ENCODE assay signal across 9 mouse cellular contexts in the genomic region with DNA sequence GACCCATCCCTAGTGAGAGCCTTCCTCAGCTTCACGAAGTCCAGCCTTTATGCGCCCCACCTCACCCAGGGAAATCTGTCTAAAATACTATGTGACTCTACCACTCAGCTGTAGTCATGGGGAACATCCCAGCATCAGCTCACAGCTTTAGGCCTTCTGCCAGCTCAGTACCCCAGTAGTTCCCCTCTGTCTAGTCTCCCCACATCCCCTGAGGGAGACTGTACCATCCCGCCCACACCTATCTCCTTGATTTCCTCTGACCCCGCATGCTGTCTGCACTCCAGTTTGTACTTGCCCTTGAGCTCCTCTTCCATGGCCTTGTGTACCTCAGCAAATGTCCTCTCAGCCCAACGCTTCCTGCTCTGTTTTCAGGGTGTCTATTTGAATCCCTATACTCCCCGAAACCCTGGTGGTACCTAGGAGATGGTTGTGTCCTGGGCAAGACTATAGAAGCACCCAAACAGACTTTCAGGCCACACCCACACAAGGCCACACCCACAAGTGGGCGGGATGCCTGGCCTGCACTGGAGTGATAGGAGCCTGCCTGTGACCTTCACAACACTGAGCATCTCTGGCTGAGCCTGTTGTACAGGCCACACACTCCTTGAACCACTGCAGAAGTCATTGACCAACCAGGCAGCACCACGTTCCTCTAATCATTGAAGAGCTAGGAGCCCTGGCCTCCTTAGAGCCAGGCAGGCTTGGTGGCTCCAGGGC. TPM values are rescaled to one million over a fixed set of nuclear protein-coding genes. Genes with fewer than 3 reads are reported as not detected.
A peak's percentile ranks its signal among the peaks of the same experiment; 100 is the strongest.
DNase-seq lines count a peak whose midpoint lies in the region; ATAC-seq lines count a peak whose summit lies in the region.
"Had no signal": no experiment of that assay in that cellular context is flagged by ENCODE, and none has a peak within 500 bp of the region (broad histone marks: within the 10 kb centered on the region; RNA-seq: fewer than 3 reads in every experiment).

No protein-coding gene starts in this region.

- no peak overlapping the region for H3K4me3 ChIP-seq in lung, embryonic 15.5 days

- WGBS in lung, embryonic 15.5 days: 65% methylated on average over 8 of the region's 8 CpGs

- no peak for DNase-seq in lung, postnatal 25 days (ENCODE audit: low spot score)
- DNase-seq in adrenal gland, adult 8-10 months: peak; percentile 69
- DNase-seq in spleen, postnatal 4 days (ENCODE audit: low spot score in 2 of 2): peak; percentile 92 to 95
- no peak for DNase-seq in cerebellum, adult 11 months
- DNase-seq in MN1 (ENCODE audit: low spot score): no peak

- no peaks in the 10 kb centered on the region for H3K4me1 ChIP-seq in lung, embryonic 15.5 days

- H3K9me3 ChIP-seq in lung, embryonic 15.5 days: no peaks in the 10 kb centered on the region

- H3K27me3 ChIP-seq in lung, embryonic 15.5 days: no peaks in the 10 kb centered on the region

- no peak overlapping the region for H3K4me2 ChIP-seq in lung, embryonic 15.5 days

- no peaks in the 10 kb centered on the region for H3K36me3 ChIP-seq in lung, embryonic 15.5 days

- H3K27ac ChIP-seq in lung, embryonic 15.5 days: no peak overlapping the region

- ATAC-seq in lung, embryonic 15.5 days (ENCODE audit: borderline replicate concordance, extremely low read depth, low FRiP score, low TSS enrichment): peak; percentile 35; the same call in 1 of the 2 replicates
- ATAC-seq in hematopoietic stem cell, adult 5-6 weeks (replicated peaks in 1 of 2; ENCODE audit: insufficient read depth in 1 of 2, low FRiP score in 2 of 2, low TSS enrichment in 1 of 2, low read depth in 1 of 2, poor library complexity in 2 of 2, severe bottlenecking in 2 of 2): peak; percentile 49 to 56; a peak in 2 of 4 replicates
- no peak for ATAC-seq in inflammation-experienced regulatory T-cells, adult 6 months

- no peak overlapping the region for H3K9ac ChIP-seq in lung, embryonic 15.5 days

RNA-seq across cellular contexts. Expression of gene Serinc2, which starts 26.4 kb away (rescaled TPM):
- 19.0 and 20.0 TPM in 2 replicates for polyA plus RNA-seq in lung, embryonic 15.5 days (2015; fragmentation: Nextera tagmentation; extraction: Ambion mirVana)
- 1 to 10 TPM; 1.2 to 3.2 (median 1.4) TPM for total RNA-seq in adrenal gland, adult 8-10 months (2022)
- not detected in 2 replicates for total RNA-seq in hematopoietic stem cell, adult 5-6 weeks (2017)
- under 1 TPM in 2 of 3 experiments, not detected in 1; 0.39 to 0.75 TPM for polyA plus RNA-seq in inflammation-experienced regulatory T-cells, adult 6 months (2017; shearing (Covaris generic))

RNA-seq across cellular contexts. Expression of gene Gm853, which starts 30.4 kb away (rescaled TPM):
- not detected in 2 replicates for polyA plus RNA-seq in lung, embryonic 15.5 days (2015; fragmentation: Nextera tagmentation; extraction: Ambion mirVana)
- not detected for total RNA-seq in adrenal gland, adult 8-10 months (2022)
- not detected in 2 replicates for total RNA-seq in hematopoietic stem cell, adult 5-6 weeks (2017)
- not detected for polyA plus RNA-seq in inflammation-experienced regulatory T-cells, adult 6 months (2017; shearing (Covaris generic))
- polyA plus RNA-seq: neural tube, embryonic 11.5 days had no signal

RNA-seq across cellular contexts. Expression of gene Fabp3, which starts 55.8 kb away (rescaled TPM):
- 39.5 and 51.4 TPM in 2 replicates for polyA plus RNA-seq in lung, embryonic 15.5 days (2015; fragmentation: Nextera tagmentation; extraction: Ambion mirVana)
- 10 to 100 TPM in 3 of 4 experiments, 1 to 10 TPM in 1; 10.0 to 66.6 (median 44.7) TPM for total RNA-seq in adrenal gland, adult 8-10 months (2022)
- total RNA-seq in hematopoietic stem cell, adult 5-6 weeks (2017): not detected in 2 replicates
- polyA plus RNA-seq in inflammation-experienced regulatory T-cells, adult 6 months (2017; shearing (Covaris generic)): 1 to 10 TPM in 1 of 3 experiments, not detected in 2; 1.6 TPM

RNA-seq across cellular contexts. Expression of gene Gm10570, which starts 55.9 kb away (rescaled TPM):
- polyA plus RNA-seq in lung, embryonic 15.5 days (2015; fragmentation: Nextera tagmentation; extraction: Ambion mirVana): 0.47 TPM in 1 of 2 replicates, not detected in the other
- total RNA-seq in adrenal gland, adult 8-10 months (2022): under 1 TPM in 1 of 4 experiments, not detected in 3; 0.86 TPM
- total RNA-seq in hematopoietic stem cell, adult 5-6 weeks (2017): not detected in 2 replicates
- polyA plus RNA-seq in inflammation-experienced regulatory T-cells, adult 6 months (2017; shearing (Covaris generic)): not detected
- polyA plus RNA-seq: neural tube, embryonic 11.5 days had no signal

Comparison
In these comparisons a context has a peak if more than half of its experiments do, and no peak if none do; other contexts are left out.
1. DNase-seq: peak in adrenal gland, adult 8-10 months (single experiment) and spleen, postnatal 4 days (2 of 2); none in lung, postnatal 25 days (single experiment), cerebellum, adult 11 months (single experiment) and MN1 (single experiment).
2. RNA of gene Fabp3, which starts 55.8 kb away (total RNA-seq): 10.0 to 66.6 TPM in adrenal gland, adult 8-10 months; not detected in hematopoietic stem cell, adult 5-6 weeks; every median in the first group is over 10 times any median in the second.